Mouse (Mus musculus) G1E (cell line): ENCODE data around the gene Klf1. TPM values are rescaled to one million over a fixed set of nuclear protein-coding genes. Genes with fewer than 3 reads are reported as not detected.

Experiments used
- ATAC-seq: 2 replicates; pipeline ENCODE4 v1.8.0; 2016; ENCODE audit warnings: mild to moderate bottlenecking; ENCODE audit not compliant: insufficient number of reproducible peaks, poor library complexity, low FRiP score, severe bottlenecking; ENCODE audit errors: extremely low read depth
- DNase-seq: peaks from one replicate; pipeline ENCODE4 v3.0.0; 2012; ENCODE audit warnings: low spot score
- H3K27me3 ChIP-seq: 2 replicates; pipeline ENCODE4 v1.6.1; 2012; ENCODE audit warnings: mild to moderate bottlenecking, low read length, inconsistent platforms; ENCODE audit not compliant: insufficient read depth
- H3K36me3 ChIP-seq: replicated peaks from 2 replicates; pipeline ENCODE3; 2012; ENCODE audit warnings: mild to moderate bottlenecking, inconsistent platforms
- H3K4me1 ChIP-seq: 2 replicates; pipeline ENCODE4 v1.6.1; 2012; ENCODE audit warnings: low read depth, low read length, inconsistent platforms, mixed read lengths; ENCODE audit not compliant: insufficient read depth
- H3K4me3 ChIP-seq: 2 replicates; pipeline ENCODE4 v1.5.1; 2012; ENCODE audit warnings: low read depth, mild to moderate bottlenecking, inconsistent platforms, low read length, moderate library complexity, mixed read lengths
- H3K9me3 ChIP-seq: replicated peaks from 2 replicates; pipeline ENCODE4 v1.6.1; 2012; ENCODE audit warnings: inconsistent platforms
- CTCF ChIP-seq: IDR thresholded peaks from 2 replicates; pipeline ENCODE4 v1.5.1; 2012; ENCODE audit warnings: low read depth, low read length, inconsistent platforms, mixed read lengths
- GATA1 ChIP-seq: IDR thresholded peaks from 2 replicates; pipeline ENCODE4 v1.6.1; 2012; ENCODE audit warnings: borderline replicate concordance, low read length, inconsistent platforms, mixed read lengths
- GATA2 ChIP-seq: IDR thresholded peaks from 2 replicates; pipeline ENCODE4 v1.6.1; 2012; ENCODE audit warnings: low read depth, low read length, inconsistent platforms, borderline replicate concordance
- POLR2AphosphoS5 ChIP-seq: IDR thresholded peaks from 2 replicates; pipeline ENCODE4 v1.6.1; 2012; ENCODE audit warnings: low read depth, low read length, inconsistent platforms; ENCODE audit not compliant: insufficient replicate concordance
- TAL1 ChIP-seq: conservative IDR thresholded peaks from 2 replicates; pipeline ENCODE4 v1.6.1; 2012; ENCODE audit warnings: low read depth, low read length, inconsistent platforms, mixed read lengths
- polyA plus RNA-seq: library from polyadenylated mRNA; stranded (reverse); fragments of >175 nt; gene quantifications from 2 replicates; pipeline ENCODE4 v1.2.3, GENCODE M21; 2012
- total RNA-seq, 2 experiments: library from RNA; stranded (forward) in 1 of 2; stranded (reverse) in 1 of 2; fragments of 200-1000 nt in 1 of 2; fragments of >200 nt in 1 of 2; fragmentation: Nextera tagmentation in 1 of 2; gene quantifications; 2 replicates each; pipeline ENCODE4 v1.2.3; 2014 to 2017

The Klf1 gene
- total and polyA plus RNA-seq, 3 experiments = 51.5 to 193 (median 75.0) TPM

- DNase-seq (no peak), ATAC-seq (peak; percentile 36; the same call in 1 of the 2 replicates)
- no peaks in the 10 kb centered on the region for H3K9me3 ChIP-seq
- H3K36me3 ChIP-seq = peaks cover 75% of the 10 kb centered on the region
- peaks cover 68% of the 10 kb centered on the region for H3K4me1 ChIP-seq
- H3K27me3 ChIP-seq = no peaks in the 10 kb centered on the region
- no peak overlapping the region; the same call in 1 of the 2 replicates for H3K4me3 ChIP-seq
- TF ChIP-seq POLR2AphosphoS5 (no peak), TAL1 (no peak), GATA2 (no peak), CTCF (no peak), GATA1 (no peak)
Observed at GRCm38 (mm10) chr8:84874339-84874738, 27.4 kb upstream of the Klf1 start.

DNA sequence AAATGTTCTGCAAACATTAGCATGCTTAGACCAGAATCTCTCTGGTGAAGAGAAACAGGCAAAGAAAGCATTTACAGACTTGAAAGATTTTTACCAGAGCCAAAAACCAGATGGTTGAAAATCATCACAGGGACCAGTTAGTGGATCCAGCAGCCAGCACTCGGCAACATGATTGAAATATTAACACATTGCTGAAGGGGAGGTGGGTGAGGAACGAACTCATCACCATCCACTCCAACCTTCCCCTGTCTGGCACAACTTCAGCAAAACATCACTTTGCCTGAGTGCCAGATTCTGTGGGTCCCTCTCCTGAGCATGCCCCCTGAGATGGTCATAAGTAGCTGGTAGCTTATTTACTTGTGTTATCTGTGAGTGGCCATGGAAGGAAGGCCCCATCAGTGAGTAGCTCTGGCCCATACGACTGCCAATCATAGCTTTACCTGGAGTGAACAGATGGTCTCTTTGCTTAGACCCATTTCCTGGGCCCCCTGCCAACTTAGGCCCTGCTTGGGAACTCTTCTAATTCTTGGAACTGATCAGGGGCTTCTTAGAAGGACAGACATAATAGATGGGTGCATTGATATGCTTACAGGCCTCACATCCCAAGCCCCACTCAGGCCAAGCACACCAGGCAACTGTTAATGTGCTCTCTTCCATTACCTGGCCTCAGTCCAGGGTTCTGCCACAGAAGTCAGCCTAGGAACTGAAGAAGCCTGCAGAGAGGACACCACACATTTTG lies 24.3 kb upstream of the Klf1 start:
- Histone ChIP-seq H3K27me3 (no peaks in the 10 kb centered on the region), H3K4me3 (no peak overlapping the region; the same call in 1 of the 2 replicates), H3K4me1 (peaks cover 57% of the 10 kb centered on the region), H3K36me3 (peaks cover 82% of the 10 kb centered on the region), H3K9me3 (no peaks in the 10 kb centered on the region)
- ATAC-seq (peak; percentile 19; the same call in 1 of the 2 replicates), DNase-seq (no peak)
- TF ChIP-seq TAL1 (no peak), POLR2AphosphoS5 (no peak), GATA1 (no peak), GATA2 (no peak), CTCF (no peak)

GRCm38 (mm10) chr8:84878915-84879314 lies 22.8 kb upstream of the Klf1 start:
- DNase-seq (no peak), ATAC-seq (no peak)
- no peak for TF ChIP-seq POLR2AphosphoS5
- TF ChIP-seq TAL1 = no peak
- TF ChIP-seq CTCF = no peak
- TF ChIP-seq GATA1 = no peak
- no peak for TF ChIP-seq GATA2
- H3K36me3 ChIP-seq = peaks cover 83% of the 10 kb centered on the region
- no peaks in the 10 kb centered on the region for H3K27me3 ChIP-seq
- no peaks in the 10 kb centered on the region for H3K9me3 ChIP-seq
- H3K4me3 ChIP-seq = no peak overlapping the region
- H3K4me1 ChIP-seq = peaks cover 49% of the 10 kb centered on the region

DNA sequence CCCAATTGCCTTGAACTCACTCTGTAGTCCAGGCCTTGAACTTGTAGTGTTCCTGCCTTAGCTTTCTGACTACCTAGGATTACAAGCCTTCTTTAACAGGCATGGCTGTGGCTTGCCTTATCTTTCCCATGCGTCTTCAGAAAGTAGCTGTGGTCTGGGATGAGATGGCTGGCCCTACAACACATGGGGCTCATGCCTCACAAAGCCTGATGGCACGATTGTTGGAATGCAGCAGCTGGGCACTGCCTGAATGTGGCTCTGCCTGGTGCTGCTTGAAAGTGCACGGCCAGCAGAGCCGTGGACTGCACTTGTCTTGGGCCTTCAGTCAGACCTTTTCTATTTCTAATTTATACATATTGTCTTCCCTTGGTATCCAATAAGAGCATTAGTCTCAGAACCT lies 17.0 kb upstream of the Klf1 start:
- Histone ChIP-seq H3K4me3 (no peak overlapping the region), H3K4me1 (peaks cover 27% of the 10 kb centered on the region), H3K36me3 (peaks cover 90% of the 10 kb centered on the region), H3K27me3 (no peaks in the 10 kb centered on the region), H3K9me3 (no peaks in the 10 kb centered on the region)
- no peak for ATAC-seq
- DNase-seq = no peak
- TF ChIP-seq TAL1 (no peak), POLR2AphosphoS5 (no peak), GATA2 (no peak), GATA1 (no peak), CTCF (no peak)

DNA sequence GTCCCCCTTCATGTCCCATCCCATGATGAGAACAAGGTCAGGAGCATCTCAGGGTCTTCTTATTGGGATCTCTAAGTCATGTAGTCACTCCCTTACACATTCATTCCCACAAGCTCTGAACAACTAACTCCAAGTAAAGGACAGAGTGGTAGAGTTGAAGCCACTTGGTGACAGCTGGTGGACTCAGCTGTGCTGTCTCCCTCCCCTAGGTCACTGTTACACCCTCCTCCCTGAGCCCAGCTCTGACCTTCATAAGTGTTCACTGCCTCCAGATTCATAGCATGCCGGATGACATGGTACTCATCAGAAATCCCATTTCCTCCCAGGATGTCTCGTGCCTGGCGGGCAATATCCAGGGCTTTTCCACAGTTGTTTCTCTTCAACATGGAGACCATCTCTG lies 13.4 kb upstream of the Klf1 start:
- Histone ChIP-seq H3K4me1 (peaks cover 40% of the 10 kb centered on the region), H3K4me3 (no peak overlapping the region), H3K36me3 (peaks cover 88% of the 10 kb centered on the region), H3K9me3 (no peaks in the 10 kb centered on the region), H3K27me3 (no peaks in the 10 kb centered on the region)
- no peak for ATAC-seq
- DNase-seq = no peak
- TF ChIP-seq POLR2AphosphoS5 = no peak
- no peak for TF ChIP-seq GATA1
- TF ChIP-seq TAL1 = no peak
- TF ChIP-seq GATA2 = no peak
- no peak for TF ChIP-seq CTCF

- H3K36me3 ChIP-seq = peaks cover 81% of the 10 kb centered on the region
- peaks cover 45% of the 10 kb centered on the region for H3K4me1 ChIP-seq
- no peak overlapping the region for H3K4me3 ChIP-seq
- TF ChIP-seq TAL1 = no peak
- TF ChIP-seq GATA2 = no peak
- no peak for TF ChIP-seq CTCF
- no peak for TF ChIP-seq GATA1
- no peak for ATAC-seq
- no peaks in the 10 kb centered on the region for H3K9me3 ChIP-seq
- no peaks in the 10 kb centered on the region for H3K27me3 ChIP-seq
- no peak for DNase-seq
Observed at GRCm38 (mm10) chr8:84889141-84889540, 12.6 kb upstream of the Klf1 start.
